Mouse (Mus musculus): Measurements from ENCODE around the gene Klf5. TPM values are rescaled to one million over a fixed set of nuclear protein-coding genes. Genes with fewer than 3 reads are reported as not detected.

Klf5 gene
- polyA plus RNA-seq, 1 experiment from 2014 or later, result 25.5 TPM

GRCm38 (mm10) chr14:99349606-99350005 lies 51.1 kb downstream of the Klf5 start:
- Histone ChIP-seq H3K9me3 (no peaks in the 10 kb centered on the region), H3K36me3 (no peaks in the 10 kb centered on the region), H3K9ac (no peak overlapping the region), H3K4me1 (no peaks in the 10 kb centered on the region), H3K27me3 (no peaks in the 10 kb centered on the region), H3K4me3 (no peak overlapping the region), H3K27ac (no peak overlapping the region), H3K4me2 (no peak overlapping the region)
- no peak for ATAC-seq (ENCODE audit: borderline replicate concordance, extremely low read depth, low FRiP score, low TSS enrichment)
- 72% methylated on average over 6 of the region's 6 CpGs for WGBS

- no peak overlapping the region for H3K4me2 ChIP-seq
- no peaks in the 10 kb centered on the region for H3K27me3 ChIP-seq
- H3K4me3 ChIP-seq, result no peak overlapping the region
- no peak overlapping the region for H3K9ac ChIP-seq
- H3K4me1 ChIP-seq, result no peaks in the 10 kb centered on the region
- no peaks in the 10 kb centered on the region for H3K36me3 ChIP-seq
- no peak overlapping the region for H3K27ac ChIP-seq
- ATAC-seq (ENCODE audit: borderline replicate concordance, extremely low read depth, low FRiP score, low TSS enrichment), result no peak
- no peaks in the 10 kb centered on the region for H3K9me3 ChIP-seq
- 62% methylated on average over 4 of the region's 4 CpGs for WGBS
These were observed 54.5 kb downstream of the Klf5 start for GRCm38 (mm10) chr14:99352989-99353388.

GRCm38 (mm10) chr14:99354046-99354445 lies 55.6 kb downstream of the Klf5 start:
- Histone ChIP-seq H3K4me3 (no peak overlapping the region), H3K4me1 (no peaks in the 10 kb centered on the region), H3K27ac (no peak overlapping the region), H3K27me3 (no peaks in the 10 kb centered on the region), H3K36me3 (no peaks in the 10 kb centered on the region), H3K9ac (no peak overlapping the region), H3K4me2 (no peak overlapping the region), H3K9me3 (no peaks in the 10 kb centered on the region)
- no peak for ATAC-seq (ENCODE audit: borderline replicate concordance, extremely low read depth, low FRiP score, low TSS enrichment)
- 89% methylated on average over 2 of the region's 2 CpGs for WGBS

- no peak overlapping the region for H3K4me3 ChIP-seq
These were observed 56.5 kb downstream of the Klf5 start for GRCm38 (mm10) chr14:99354761-99355609.

GRCm38 (mm10) chr14:99355610-99355870 lies 57.0 kb downstream of the Klf5 start:
- Histone ChIP-seq H3K27me3 (no peaks in the 10 kb centered on the region), H3K36me3 (no peaks in the 10 kb centered on the region), H3K9me3 (no peaks in the 10 kb centered on the region), H3K4me3 (no peak overlapping the region), H3K4me1 (no peaks in the 10 kb centered on the region), H3K4me2 (no peak overlapping the region), H3K9ac (no peak overlapping the region), H3K27ac (no peak overlapping the region)
- 62% methylated on average over 1 of the region's 1 CpGs for WGBS
- ATAC-seq (ENCODE audit: borderline replicate concordance, extremely low read depth, low FRiP score, low TSS enrichment), result no peak

More at GRCm38 (mm10) chr14:99354761-99355609, 56.5 kb downstream of the Klf5 start:
- Histone ChIP-seq H3K4me1 (no peaks in the 10 kb centered on the region), H3K36me3 (no peaks in the 10 kb centered on the region), H3K27ac (no peak overlapping the region), H3K4me2 (no peak overlapping the region), H3K9ac (no peak overlapping the region), H3K27me3 (no peaks in the 10 kb centered on the region), H3K9me3 (no peaks in the 10 kb centered on the region)
- ATAC-seq (ENCODE audit: borderline replicate concordance, extremely low read depth, low FRiP score, low TSS enrichment), result no peak
- WGBS, result 84% methylated on average over 10 of the region's 10 CpGs

GRCm38 (mm10) chr14:99362956-99363355 lies 64.5 kb downstream of the Klf5 start:
- H3K4me1 ChIP-seq, result no peaks in the 10 kb centered on the region
- H3K27me3 ChIP-seq, result no peaks in the 10 kb centered on the region
- no peaks in the 10 kb centered on the region for H3K9me3 ChIP-seq
- 87% methylated on average over 5 of the region's 5 CpGs for WGBS
- no peak overlapping the region for H3K27ac ChIP-seq
- H3K4me2 ChIP-seq, result no peak overlapping the region
- ATAC-seq (ENCODE audit: borderline replicate concordance, extremely low read depth, low FRiP score, low TSS enrichment), result no peak
- no peaks in the 10 kb centered on the region for H3K36me3 ChIP-seq
- no peak overlapping the region for H3K9ac ChIP-seq
- no peak overlapping the region for H3K4me3 ChIP-seq

GRCm38 (mm10) chr14:99364007-99364784 lies 65.7 kb downstream of the Klf5 start:
- Histone ChIP-seq H3K9ac (no peak overlapping the region), H3K36me3 (no peaks in the 10 kb centered on the region), H3K27ac (peak overlapping the region; percentile 26), H3K9me3 (no peaks in the 10 kb centered on the region), H3K27me3 (no peaks in the 10 kb centered on the region), H3K4me1 (no peaks in the 10 kb centered on the region), H3K4me3 (no peak overlapping the region), H3K4me2 (no peak overlapping the region)
- 42% methylated on average over 12 of the region's 12 CpGs for WGBS
- no peak for ATAC-seq (ENCODE audit: borderline replicate concordance, extremely low read depth, low FRiP score, low TSS enrichment)

Other genes with a start within 250 kb of the Klf5 start
- gene Pibf1, start 199.3 kb upstream of the Klf5 start, polyA plus RNA-seq (2015; fragmentation: Nextera tagmentation; extraction: Ambion mirVana), result 14.0 and 19.5 TPM in 2 replicates
- gene Dis3, start 198.9 kb upstream of the Klf5 start, polyA plus RNA-seq (2015; fragmentation: Nextera tagmentation; extraction: Ambion mirVana), result 29.4 and 32.5 TPM in 2 replicates